ENCODE assay signal across 9 mouse cellular contexts in genomic region chr6:5177967-5178891, GRCm38 (mm10). TPM values are rescaled to one million over a fixed set of nuclear protein-coding genes. Genes with fewer than 3 reads are reported as not detected.
DNase-seq lines count a peak whose midpoint lies in the region; ATAC-seq and TF ChIP-seq lines count a peak whose summit lies in the region.
"Had no signal": no experiment of that assay in that cellular context is flagged by ENCODE, and none has a peak within 500 bp of the region (broad histone marks: within the 10 kb centered on the region; RNA-seq: fewer than 3 reads in every experiment).

No protein-coding gene starts in this region.

- intact Hi-C loops in heart, postnatal 14 days (cut with DNase I) = no loop called here

- H3K4me1 ChIP-seq in heart, embryonic 11.5 days (ENCODE audit: control insufficient read depth, insufficient read depth, low read length) = peaks cover 2% of the 10 kb centered on the region; the same call in 1 of the 2 replicates
- H3K4me1 ChIP-seq in limb, embryonic 11.5 days (ENCODE audit: control insufficient read depth, insufficient read depth, low read length) = peaks cover 3% of the 10 kb centered on the region; the same call in 1 of the 2 replicates
- H3K4me1 ChIP-seq in lung, adult 2 months (ENCODE audit: control insufficient read depth, insufficient read depth, low read length) = no peaks in the 10 kb centered on the region

- no peak overlapping the region for H3K27ac ChIP-seq in heart, embryonic 11.5 days (ENCODE audit: low read depth, low read length)
- no peak overlapping the region for H3K27ac ChIP-seq in limb, embryonic 11.5 days (replicated peaks; ENCODE audit: low read depth, low read length)

- no peaks in the 10 kb centered on the region for H3K27me3 ChIP-seq in heart, embryonic 11.5 days (ENCODE audit: control insufficient read depth, insufficient read depth, low read length)
- H3K27me3 ChIP-seq in limb, embryonic 11.5 days (ENCODE audit: control insufficient read depth, insufficient read depth, low read length) = no peaks in the 10 kb centered on the region
- H3K27me3 ChIP-seq: CH12.LX had no signal

- 62% methylated on average over 19 of the region's 19 CpGs for WGBS in heart, embryonic 11.5 days (ENCODE audit: insufficient replicate concordance)
- WGBS in limb, embryonic 11.5 days = 50% methylated on average over 19 of the region's 19 CpGs
- 62% methylated on average over 19 of the region's 19 CpGs for WGBS in lung, adult 2 months

- DNase-seq in heart, postnatal 14 days = no peak
- peak; percentile 15 to 34 for DNase-seq in right cerebral cortex, adult 2 months (ENCODE audit: low spot score in 2 of 2)
- DNase-seq in right cerebral cortex, postnatal 36 days (ENCODE audit: low spot score in 2 of 2) = no peak
- no peak for DNase-seq in limb, embryonic 11.5 days (ENCODE audit: low spot score)
- DNase-seq in telencephalon, adult 2 months (ENCODE audit: low read depth, low spot score) = peak; percentile 22
- no peak for DNase-seq in thymus, postnatal 4 days
- no peak for DNase-seq in lung, adult 2 months

- H3K9ac ChIP-seq in heart, embryonic 11.5 days (ENCODE audit: low read depth, low read length) = no peak overlapping the region
- no peak overlapping the region for H3K9ac ChIP-seq in limb, embryonic 11.5 days (ENCODE audit: low read length)

- no peaks in the 10 kb centered on the region for H3K9me3 ChIP-seq in heart, embryonic 11.5 days (replicated peaks; ENCODE audit: control insufficient read depth, low read length)
- no peaks in the 10 kb centered on the region for H3K9me3 ChIP-seq in limb, embryonic 11.5 days (ENCODE audit: control insufficient read depth, low read length)

- TF ChIP-seq CTCF in lung, adult 2 months (IDR thresholded peaks at IDR 0.05; ENCODE audit: insufficient read depth, low read length) = no peak

- TF ChIP-seq POLR2A in lung, adult 2 months (IDR thresholded peaks at IDR 0.05; ENCODE audit: borderline replicate concordance, extremely low read depth, low read depth, low read length) = no peak

- H3K36me3 ChIP-seq in heart, embryonic 11.5 days (ENCODE audit: control insufficient read depth, insufficient read depth, low read length) = no peaks in the 10 kb centered on the region
- no peaks in the 10 kb centered on the region for H3K36me3 ChIP-seq in limb, embryonic 11.5 days (ENCODE audit: control insufficient read depth, insufficient read depth, low read length)

- H3K4me2 ChIP-seq in heart, embryonic 11.5 days = peak overlapping the region; percentile 20
- peak overlapping the region; percentile 16; the same call in 1 of the 2 replicates for H3K4me2 ChIP-seq in limb, embryonic 11.5 days (ENCODE audit: low read depth, severe bottlenecking)

- no peak for ATAC-seq in heart, embryonic 11.5 days (replicated peaks; ENCODE audit: insufficient number of reproducible peaks, low FRiP score, low TSS enrichment)
- peak; percentile 39; the same call in 1 of the 2 replicates for ATAC-seq in limb, embryonic 11.5 days (ENCODE audit: insufficient number of reproducible peaks, low FRiP score, low TSS enrichment, low read depth)

- H3K4me3 ChIP-seq in heart, embryonic 11.5 days (ENCODE audit: low read depth, low read length) = no peak overlapping the region
- no peak overlapping the region for H3K4me3 ChIP-seq in limb, embryonic 11.5 days (ENCODE audit: low read depth, low read length)
- H3K4me3 ChIP-seq in lung, adult 2 months (replicated peaks; ENCODE audit: extremely low read depth, low read depth, low read length) = no peak overlapping the region

RNA-seq across cellular contexts. Expression of gene Pon1, which starts 15.5 kb away (rescaled TPM):
- polyA plus RNA-seq in heart, embryonic 11.5 days (2014; fragmentation: Nextera tagmentation; extraction: Ambion mirVana) = 0.10 TPM in 1 of 2 replicates, not detected in the other
- under 1 TPM in 1 of 2 experiments, not detected in 1; 0.36 TPM for total RNA-seq in heart, postnatal 14 days (2021)
- 0.43 TPM in 1 of 2 replicates, not detected in the other for polyA plus RNA-seq in limb, embryonic 11.5 days (2014; fragmentation: Nextera tagmentation; extraction: Ambion mirVana)
- polyA plus RNA-seq in lung, adult 2 months (2012; rRNA removed) = 28.5 and 44.0 TPM in 2 replicates
- total RNA-seq: CH12.LX had no signal

Comparison
In these comparisons a context has a peak if more than half of its experiments do, and no peak if none do; other contexts are left out.
1. DNase-seq: peak in right cerebral cortex, adult 2 months (2 of 2) and telencephalon, adult 2 months (single experiment); none in heart, postnatal 14 days (0 of 2), right cerebral cortex, postnatal 36 days (0 of 2), limb, embryonic 11.5 days (single experiment), thymus, postnatal 4 days (single experiment) and lung, adult 2 months (single experiment).
2. RNA of gene Pon1, which starts 15.5 kb away (polyA plus RNA-seq): 28.5 to 44.0 TPM in lung, adult 2 months; 0.10 TPM in heart, embryonic 11.5 days and 0.43 TPM in limb, embryonic 11.5 days; every median in the first group is over 10 times any median in the second.